ENCODE assay signal across 9 mouse cellular contexts in genomic region chr12:12676676-12677075, GRCm38 (mm10).
DNase-seq lines count a peak whose midpoint lies in the region; ATAC-seq and TF ChIP-seq lines count a peak whose summit lies in the region.
"Had no signal": no experiment of that assay in that cellular context is flagged by ENCODE, and none has a peak within 500 bp of the region (broad histone marks: within the 10 kb centered on the region; RNA-seq: fewer than 3 reads in every experiment).

No protein-coding gene starts in this region.

- no peaks in the 10 kb centered on the region for H3K27me3 ChIP-seq in kidney, adult 2 months (replicated peaks; ENCODE audit: control insufficient read depth, insufficient read depth, low read length)
- H3K27me3 ChIP-seq in kidney, embryonic 16.5 days (ENCODE audit: insufficient read depth, low read length), result no peaks in the 10 kb centered on the region
- H3K27me3 ChIP-seq in heart, embryonic 12.5 days (replicated peaks), result no peaks in the 10 kb centered on the region
- no peaks in the 10 kb centered on the region for H3K27me3 ChIP-seq in liver, postnatal 0 days (ENCODE audit: insufficient read depth, low read length)
- H3K27me3 ChIP-seq: embryonic facial prominence, embryonic 12.5 days had no signal

- H3K4me1 ChIP-seq in kidney, adult 2 months (ENCODE audit: control insufficient read depth, insufficient read depth, low read length), result no peaks in the 10 kb centered on the region
- peaks cover 14% of the 10 kb centered on the region for H3K4me1 ChIP-seq in kidney, embryonic 16.5 days (ENCODE audit: insufficient read depth, low read length)
- peaks cover 15% of the 10 kb centered on the region for H3K4me1 ChIP-seq in heart, embryonic 12.5 days (replicated peaks)
- no peaks in the 10 kb centered on the region for H3K4me1 ChIP-seq in liver, postnatal 0 days (ENCODE audit: insufficient read depth)

- H3K4me3 ChIP-seq in kidney, adult 2 months (ENCODE audit: insufficient read depth, low read depth, low read length), result no peak overlapping the region
- H3K4me3 ChIP-seq in kidney, embryonic 16.5 days (ENCODE audit: low read length), result no peak overlapping the region
- no peak overlapping the region for H3K4me3 ChIP-seq in heart, embryonic 12.5 days
- H3K4me3 ChIP-seq in liver, postnatal 0 days (ENCODE audit: low read depth, low read length), result no peak overlapping the region
- H3K4me3 ChIP-seq: embryonic facial prominence, embryonic 12.5 days had no signal

- no peak for TF ChIP-seq EP300 in liver, postnatal 0 days (IDR thresholded peaks at IDR 0.05; ENCODE audit: low read depth)

- 71% methylated on average over 9 of the region's 9 CpGs for WGBS in kidney, adult 2 months
- 84% methylated on average over 9 of the region's 9 CpGs for WGBS in kidney, embryonic 16.5 days
- WGBS in heart, embryonic 12.5 days, result 64% methylated on average over 9 of the region's 9 CpGs
- WGBS in liver, postnatal 0 days (ENCODE audit: insufficient replicate concordance), result 79% methylated on average over 9 of the region's 9 CpGs

- no peak for TF ChIP-seq POLR2A in kidney, adult 2 months (IDR thresholded peaks at IDR 0.05; ENCODE audit: low read depth, low read length)

- H3K9ac ChIP-seq in kidney, embryonic 16.5 days (replicated peaks; ENCODE audit: low read length), result no peak overlapping the region
- H3K9ac ChIP-seq in heart, embryonic 12.5 days, result no peak overlapping the region
- no peak overlapping the region for H3K9ac ChIP-seq in liver, postnatal 0 days (replicated peaks)
- H3K9ac ChIP-seq: embryonic facial prominence, embryonic 12.5 days had no signal

- peak; percentile 34 for DNase-seq in kidney, adult 2 months
- DNase-seq in cerebellum, postnatal 4 days (ENCODE audit: low spot score in 2 of 2), result peak; percentile 56 to 91
- peak; percentile 45 to 48 for DNase-seq in left cerebral cortex, postnatal 14 days (ENCODE audit: low spot score in 2 of 2)
- peak; percentile 45 for DNase-seq in ovary, postnatal 36 days (ENCODE audit: low spot score)
- no peak for DNase-seq in liver, postnatal 0 days
- DNase-seq in embryo, embryonic 11 days, result no peak

- H3K4me2 ChIP-seq in kidney, embryonic 16.5 days (replicated peaks; ENCODE audit: low read depth, low read length), result no peak overlapping the region
- H3K4me2 ChIP-seq in heart, embryonic 12.5 days, result no peak overlapping the region
- no peak overlapping the region for H3K4me2 ChIP-seq in liver, postnatal 0 days (ENCODE audit: low read depth, low read length)
- H3K4me2 ChIP-seq: embryonic facial prominence, embryonic 12.5 days had no signal

- no peak for ATAC-seq in kidney, embryonic 16.5 days (ENCODE audit: low FRiP score, low TSS enrichment)
- ATAC-seq in heart, embryonic 12.5 days (ENCODE audit: insufficient number of reproducible peaks, low FRiP score), result peak; percentile 18; the same call in 1 of the 2 replicates
- ATAC-seq in liver, postnatal 0 days, result no peak

- TF ChIP-seq CTCF in kidney, adult 2 months (conservative IDR thresholded peaks at IDR 0.05; ENCODE audit: insufficient read depth, insufficient read length, low read depth, low read length), result no peak
- no peak for TF ChIP-seq CTCF in liver, postnatal 0 days (IDR thresholded peaks at IDR 0.05; ENCODE audit: low read depth)

- intact Hi-C loops in left cerebral cortex, postnatal 14 days (cut with DNase I), result no loop called here

- no peaks in the 10 kb centered on the region for H3K36me3 ChIP-seq in kidney, adult 2 months (ENCODE audit: control insufficient read depth, insufficient read depth, low read length)
- H3K36me3 ChIP-seq in kidney, embryonic 16.5 days (ENCODE audit: insufficient read depth, low read length), result no peaks in the 10 kb centered on the region
- H3K36me3 ChIP-seq in heart, embryonic 12.5 days, result no peaks in the 10 kb centered on the region
- no peaks in the 10 kb centered on the region for H3K36me3 ChIP-seq in liver, postnatal 0 days (replicated peaks; ENCODE audit: insufficient read depth, low read length)
- H3K36me3 ChIP-seq: embryonic facial prominence, embryonic 12.5 days had no signal

- H3K27ac ChIP-seq in kidney, adult 2 months (ENCODE audit: insufficient read depth, low read depth, low read length), result no peak overlapping the region
- no peak overlapping the region for H3K27ac ChIP-seq in kidney, embryonic 16.5 days (ENCODE audit: low read length)
- no peak overlapping the region for H3K27ac ChIP-seq in heart, embryonic 12.5 days (ENCODE audit: poor library complexity, severe bottlenecking)
- no peak overlapping the region for H3K27ac ChIP-seq in liver, postnatal 0 days (ENCODE audit: low read depth)
- H3K27ac ChIP-seq: embryonic facial prominence, embryonic 12.5 days had no signal

- no peaks in the 10 kb centered on the region for H3K9me3 ChIP-seq in kidney, embryonic 16.5 days (ENCODE audit: low read length)
- no peaks in the 10 kb centered on the region for H3K9me3 ChIP-seq in heart, embryonic 12.5 days (replicated peaks)
- H3K9me3 ChIP-seq in liver, postnatal 0 days (ENCODE audit: low read length), result no peaks in the 10 kb centered on the region
- H3K9me3 ChIP-seq: embryonic facial prominence, embryonic 12.5 days had no signal

Comparison
In these comparisons a context has a peak if more than half of its experiments do, and no peak if none do; other contexts are left out.
1. DNase-seq: peak in kidney, adult 2 months (single experiment), cerebellum, postnatal 4 days (2 of 2), left cerebral cortex, postnatal 14 days (2 of 2) and ovary, postnatal 36 days (single experiment); none in liver, postnatal 0 days (single experiment) and embryo, embryonic 11 days (single experiment).